ENCODE assay signal across 12 mouse cellular contexts in the genomic region with DNA sequence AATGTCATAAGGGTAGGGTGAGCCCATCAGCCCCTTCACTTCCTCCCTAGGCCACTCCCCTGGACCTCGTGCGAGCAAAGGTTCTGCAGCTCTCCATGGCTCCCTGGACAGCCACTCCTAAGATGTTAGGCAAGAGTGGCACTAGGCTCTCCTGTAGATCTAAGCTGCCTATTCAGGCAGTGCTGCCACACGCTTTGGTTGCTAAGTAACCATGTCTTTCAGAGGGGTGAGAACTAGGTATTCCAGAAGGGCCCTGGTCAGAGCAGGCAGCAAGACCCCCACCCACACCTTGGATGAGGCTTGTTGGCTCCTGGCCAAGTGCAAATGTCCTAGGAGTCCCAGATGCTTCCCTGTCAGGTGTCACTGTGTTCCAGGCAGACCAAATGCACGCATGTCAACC. TPM values are rescaled to one million over a fixed set of nuclear protein-coding genes. Genes with fewer than 3 reads are reported as not detected.
DNase-seq lines count a peak whose midpoint lies in the region; ATAC-seq and TF ChIP-seq lines count a peak whose summit lies in the region.
"Had no signal": no experiment of that assay in that cellular context is flagged by ENCODE, and none has a peak within 500 bp of the region (broad histone marks: within the 10 kb centered on the region; RNA-seq: fewer than 3 reads in every experiment).

No protein-coding gene starts in this region.

- no peak overlapping the region for H3K4me3 ChIP-seq in kidney, embryonic 16.5 days (ENCODE audit: low read length)
- H3K4me3 ChIP-seq in forebrain, embryonic 10.5 days = no peak overlapping the region
- no peak overlapping the region for H3K4me3 ChIP-seq in limb, embryonic 10.5 days
- H3K4me3 ChIP-seq in neural tube, embryonic 13.5 days = no peak overlapping the region
- no peak overlapping the region for H3K4me3 ChIP-seq in liver, postnatal 0 days (ENCODE audit: low read depth, low read length)
- no peak overlapping the region for H3K4me3 ChIP-seq in left cerebral cortex, adult 2 months

- no peak for DNase-seq in kidney, postnatal 14 days
- DNase-seq in forebrain, embryonic 10.5 days (ENCODE audit: extremely low spot score, low spot score) = no peak
- DNase-seq in limb, embryonic 10.5 days (ENCODE audit: low spot score) = no peak
- DNase-seq in liver, postnatal 0 days = no peak
- no peak for DNase-seq in left cerebral cortex, adult 2 months (ENCODE audit: extremely low spot score in 1 of 2, low spot score in 2 of 2)
- DNase-seq in frontal cortex, postnatal 25 days (ENCODE audit: low spot score in 2 of 2) = no peak
- DNase-seq: adrenal gland, postnatal 14 days; cerebellum, adult 9-11 months; kidney, postnatal 25 days; lung, postnatal 10 days had no signal

- no peak overlapping the region for H3K4me2 ChIP-seq in kidney, embryonic 16.5 days (replicated peaks; ENCODE audit: low read depth, low read length)
- no peak overlapping the region for H3K4me2 ChIP-seq in neural tube, embryonic 13.5 days
- no peak overlapping the region for H3K4me2 ChIP-seq in liver, postnatal 0 days (ENCODE audit: low read depth, low read length)

- H3K36me3 ChIP-seq in kidney, embryonic 16.5 days (ENCODE audit: insufficient read depth, low read length) = no peaks in the 10 kb centered on the region
- no peaks in the 10 kb centered on the region for H3K36me3 ChIP-seq in forebrain, embryonic 10.5 days (replicated peaks)
- no peaks in the 10 kb centered on the region for H3K36me3 ChIP-seq in limb, embryonic 10.5 days
- H3K36me3 ChIP-seq in neural tube, embryonic 13.5 days = no peaks in the 10 kb centered on the region
- H3K36me3 ChIP-seq in liver, postnatal 0 days (replicated peaks; ENCODE audit: insufficient read depth, low read length) = no peaks in the 10 kb centered on the region

- 46% methylated on average over 4 of the region's 4 CpGs for WGBS in kidney, embryonic 16.5 days
- 38% methylated on average over 4 of the region's 4 CpGs for WGBS in forebrain, embryonic 10.5 days
- WGBS in limb, embryonic 10.5 days = 41% methylated on average over 4 of the region's 4 CpGs
- WGBS in neural tube, embryonic 13.5 days = 29% methylated on average over 4 of the region's 4 CpGs
- 45% methylated on average over 4 of the region's 4 CpGs for WGBS in liver, postnatal 0 days (ENCODE audit: insufficient replicate concordance)

- no peak overlapping the region for H3K27ac ChIP-seq in kidney, embryonic 16.5 days (ENCODE audit: low read length)
- peak overlapping the region; percentile 78 for H3K27ac ChIP-seq in forebrain, embryonic 10.5 days
- H3K27ac ChIP-seq in limb, embryonic 10.5 days = peak overlapping the region; percentile 94
- H3K27ac ChIP-seq in neural tube, embryonic 13.5 days (replicated peaks) = peak overlapping the region; percentile 9; the same call in 1 of the 2 replicates
- H3K27ac ChIP-seq in liver, postnatal 0 days (ENCODE audit: low read depth) = no peak overlapping the region
- H3K27ac ChIP-seq in left cerebral cortex, adult 2 months = no peak overlapping the region

- H3K27me3 ChIP-seq in kidney, embryonic 16.5 days (ENCODE audit: insufficient read depth, low read length) = no peaks in the 10 kb centered on the region
- no peaks in the 10 kb centered on the region for H3K27me3 ChIP-seq in forebrain, embryonic 10.5 days (ENCODE audit: poor library complexity, severe bottlenecking)
- no peaks in the 10 kb centered on the region for H3K27me3 ChIP-seq in limb, embryonic 10.5 days (ENCODE audit: low read depth, poor library complexity, severe bottlenecking)
- peaks cover 32% of the 10 kb centered on the region for H3K27me3 ChIP-seq in neural tube, embryonic 13.5 days
- no peaks in the 10 kb centered on the region for H3K27me3 ChIP-seq in liver, postnatal 0 days (ENCODE audit: insufficient read depth, low read length)

- H3K9me3 ChIP-seq in kidney, embryonic 16.5 days (ENCODE audit: low read length) = no peaks in the 10 kb centered on the region
- no peaks in the 10 kb centered on the region for H3K9me3 ChIP-seq in forebrain, embryonic 10.5 days
- H3K9me3 ChIP-seq in limb, embryonic 10.5 days (replicated peaks) = no peaks in the 10 kb centered on the region
- no peaks in the 10 kb centered on the region for H3K9me3 ChIP-seq in neural tube, embryonic 13.5 days
- no peaks in the 10 kb centered on the region for H3K9me3 ChIP-seq in liver, postnatal 0 days (ENCODE audit: low read length)

- TF ChIP-seq CTCF in liver, postnatal 0 days (IDR thresholded peaks at IDR 0.05; ENCODE audit: low read depth) = no peak
- no peak for TF ChIP-seq CTCF in left cerebral cortex, adult 2 months (IDR thresholded peaks at IDR 0.05)

- H3K4me1 ChIP-seq in kidney, embryonic 16.5 days (ENCODE audit: insufficient read depth, low read length) = peaks cover 37% of the 10 kb centered on the region
- peaks cover 55% of the 10 kb centered on the region for H3K4me1 ChIP-seq in forebrain, embryonic 10.5 days
- H3K4me1 ChIP-seq in limb, embryonic 10.5 days = peaks cover 70% of the 10 kb centered on the region
- peaks cover 33% of the 10 kb centered on the region for H3K4me1 ChIP-seq in neural tube, embryonic 13.5 days (replicated peaks)
- H3K4me1 ChIP-seq in liver, postnatal 0 days (ENCODE audit: insufficient read depth) = no peaks in the 10 kb centered on the region; the same call in 1 of the 2 replicates

- 0 out of 2 replicates have a peak, but pooled peaks have one; percentile 9 for ATAC-seq in kidney, embryonic 16.5 days (ENCODE audit: low FRiP score, low TSS enrichment)
- peak; percentile 6; the same call in 1 of the 2 replicates for ATAC-seq in neural tube, embryonic 13.5 days (ENCODE audit: low read depth)
- ATAC-seq in liver, postnatal 0 days = no peak

- H3K9ac ChIP-seq in kidney, embryonic 16.5 days (replicated peaks; ENCODE audit: low read length) = peak overlapping the region; percentile 17; the same call in 1 of the 2 replicates
- 0 out of 2 replicates have a peak overlapping the region, but pooled peaks have one; percentile 3 for H3K9ac ChIP-seq in neural tube, embryonic 13.5 days
- H3K9ac ChIP-seq in liver, postnatal 0 days (replicated peaks) = no peak overlapping the region

- TF ChIP-seq EP300 in liver, postnatal 0 days (IDR thresholded peaks at IDR 0.05; ENCODE audit: low read depth) = no peak

- intact Hi-C loops in left cerebral cortex, adult 2 months (cut with DNase I) = no loop called here

RNA-seq across cellular contexts. Expression of gene Tnnt3, which starts 7.9 kb away (rescaled TPM):
- polyA plus RNA-seq in kidney, embryonic 16.5 days (2015; fragmentation: Nextera tagmentation; extraction: Ambion mirVana) = 14.2 and 17.2 TPM in 2 replicates
- polyA plus RNA-seq in forebrain, embryonic 10.5 days (2016; fragmentation: Nextera tagmentation; extraction: Ambion mirVana) = 0.33 and 1.1 TPM in 2 replicates
- polyA plus RNA-seq in limb, embryonic 10.5 days (2016; fragmentation: Nextera tagmentation; extraction: Ambion mirVana) = 1.6 and 1.7 TPM in 2 replicates
- polyA plus RNA-seq in neural tube, embryonic 13.5 days (2015; fragmentation: Nextera tagmentation; extraction: Ambion mirVana) = 2.4 and 8.4 TPM in 2 replicates
- polyA plus RNA-seq in liver, postnatal 0 days (2015; fragmentation: Nextera tagmentation; extraction: Ambion mirVana) = 3.6 and 72.5 TPM in 2 replicates
- not detected for total RNA-seq in left cerebral cortex, adult 2 months (2021)

RNA-seq across cellular contexts. Expression of gene Mrpl23, which starts 26.0 kb away (rescaled TPM):
- polyA plus RNA-seq in kidney, embryonic 16.5 days (2015; fragmentation: Nextera tagmentation; extraction: Ambion mirVana) = 24.4 and 24.6 TPM in 2 replicates
- polyA plus RNA-seq in forebrain, embryonic 10.5 days (2016; fragmentation: Nextera tagmentation; extraction: Ambion mirVana) = 15.8 and 16.1 TPM in 2 replicates
- 25.9 and 33.7 TPM in 2 replicates for polyA plus RNA-seq in limb, embryonic 10.5 days (2016; fragmentation: Nextera tagmentation; extraction: Ambion mirVana)
- 14.0 and 14.8 TPM in 2 replicates for polyA plus RNA-seq in neural tube, embryonic 13.5 days (2015; fragmentation: Nextera tagmentation; extraction: Ambion mirVana)
- 18.7 and 19.3 TPM in 2 replicates for polyA plus RNA-seq in liver, postnatal 0 days (2015; fragmentation: Nextera tagmentation; extraction: Ambion mirVana)
- total RNA-seq in left cerebral cortex, adult 2 months (2021) = 1 to 10 TPM; 4.7 to 6.7 TPM

RNA-seq across cellular contexts. Expression of gene Lsp1, which starts 45.9 kb away (rescaled TPM):
- polyA plus RNA-seq in kidney, embryonic 16.5 days (2015; fragmentation: Nextera tagmentation; extraction: Ambion mirVana) = 141 and 156 TPM in 2 replicates
- 10.7 and 12.0 TPM in 2 replicates for polyA plus RNA-seq in forebrain, embryonic 10.5 days (2016; fragmentation: Nextera tagmentation; extraction: Ambion mirVana)
- 28.7 and 31.1 TPM in 2 replicates for polyA plus RNA-seq in limb, embryonic 10.5 days (2016; fragmentation: Nextera tagmentation; extraction: Ambion mirVana)
- 9.3 and 15.8 TPM in 2 replicates for polyA plus RNA-seq in neural tube, embryonic 13.5 days (2015; fragmentation: Nextera tagmentation; extraction: Ambion mirVana)
- polyA plus RNA-seq in liver, postnatal 0 days (2015; fragmentation: Nextera tagmentation; extraction: Ambion mirVana) = 31.5 and 33.6 TPM in 2 replicates
- total RNA-seq in left cerebral cortex, adult 2 months (2021) = 1 to 10 TPM; 3.4 to 7.1 TPM

Comparison
In these comparisons a context has a peak if more than half of its experiments do, and no peak if none do; other contexts are left out.
1. H3K27ac ChIP-seq: peak in forebrain, embryonic 10.5 days (single experiment), limb, embryonic 10.5 days (single experiment) and neural tube, embryonic 13.5 days (single experiment); none in kidney, embryonic 16.5 days (single experiment), liver, postnatal 0 days (single experiment) and left cerebral cortex, adult 2 months (single experiment).